Mouse (Mus musculus): Measurements from ENCODE around the gene Nedd9. TPM values are rescaled to one million over a fixed set of nuclear protein-coding genes. Genes with fewer than 3 reads are reported as not detected.

Nedd9 gene
- polyA plus RNA-seq, 1 experiment, result 39.4 TPM

DNA sequence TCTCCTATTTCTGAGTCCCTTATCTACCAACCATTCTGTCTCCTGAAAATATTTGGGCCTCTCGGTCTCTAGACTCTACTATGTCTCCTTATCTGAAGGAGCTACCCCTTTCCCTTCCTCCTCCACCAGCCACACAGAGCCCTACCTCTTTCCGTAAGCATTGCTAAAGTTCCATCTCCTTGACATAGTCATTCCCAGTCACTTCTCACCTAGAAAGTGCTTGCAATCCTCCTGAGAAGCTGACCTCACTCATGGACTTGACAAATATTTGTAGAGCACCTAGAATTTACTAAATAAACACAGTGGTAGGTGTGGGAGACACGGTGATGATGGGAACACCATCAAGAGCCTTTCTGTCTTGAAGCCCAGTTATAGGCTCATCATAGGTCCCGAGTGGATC, 32.6 kb upstream of the Nedd9 start:
- Histone ChIP-seq H3K4me3 (ENCODE audit: control insufficient read depth, insufficient read depth, low read length) (no peak overlapping the region), H3K27ac (ENCODE audit: control insufficient read depth, insufficient read depth, low read length) (no peak overlapping the region), H3K27me3 (ENCODE audit: control insufficient read depth, insufficient read depth, low read length) (no peaks in the 10 kb centered on the region), H3K4me1 (replicated peaks; ENCODE audit: control insufficient read depth, insufficient read depth, low read length) (no peaks in the 10 kb centered on the region), H3K36me3 (ENCODE audit: control insufficient read depth, insufficient read depth, low read length) (no peaks in the 10 kb centered on the region)
- whole genome bisulfite sequencing, result 97% methylated on average over 4 of the region's 4 CpGs
- no peak for TF ChIP-seq POLR2A (IDR thresholded peaks at IDR 0.05; ENCODE audit: control insufficient read depth, extremely low read depth, insufficient read depth, low read length, poor library complexity)
- TF ChIP-seq CTCF (IDR thresholded peaks at IDR 0.05; ENCODE audit: borderline replicate concordance, control insufficient read depth, extremely low read depth, insufficient read depth, low read length, poor library complexity), result no peak
- DNase-seq, result no peak

GRCm38 (mm10) chr13:41517193-41517592, 30.0 kb upstream of the Nedd9 start:
- no peaks in the 10 kb centered on the region for H3K4me1 ChIP-seq (replicated peaks; ENCODE audit: control insufficient read depth, insufficient read depth, low read length)
- no peaks in the 10 kb centered on the region for H3K27me3 ChIP-seq (ENCODE audit: control insufficient read depth, insufficient read depth, low read length)
- WGBS, result 97% methylated on average over 4 of the region's 4 CpGs
- no peak overlapping the region for H3K27ac ChIP-seq (ENCODE audit: control insufficient read depth, insufficient read depth, low read length)
- H3K4me3 ChIP-seq (ENCODE audit: control insufficient read depth, insufficient read depth, low read length), result no peak overlapping the region
- no peaks in the 10 kb centered on the region for H3K36me3 ChIP-seq (ENCODE audit: control insufficient read depth, insufficient read depth, low read length)
- no peak for DNase-seq
- TF ChIP-seq POLR2A (IDR thresholded peaks at IDR 0.05; ENCODE audit: control insufficient read depth, extremely low read depth, insufficient read depth, low read length, poor library complexity) (no peak), CTCF (IDR thresholded peaks at IDR 0.05; ENCODE audit: borderline replicate concordance, control insufficient read depth, extremely low read depth, insufficient read depth, low read length, poor library complexity) (no peak)

DNA sequence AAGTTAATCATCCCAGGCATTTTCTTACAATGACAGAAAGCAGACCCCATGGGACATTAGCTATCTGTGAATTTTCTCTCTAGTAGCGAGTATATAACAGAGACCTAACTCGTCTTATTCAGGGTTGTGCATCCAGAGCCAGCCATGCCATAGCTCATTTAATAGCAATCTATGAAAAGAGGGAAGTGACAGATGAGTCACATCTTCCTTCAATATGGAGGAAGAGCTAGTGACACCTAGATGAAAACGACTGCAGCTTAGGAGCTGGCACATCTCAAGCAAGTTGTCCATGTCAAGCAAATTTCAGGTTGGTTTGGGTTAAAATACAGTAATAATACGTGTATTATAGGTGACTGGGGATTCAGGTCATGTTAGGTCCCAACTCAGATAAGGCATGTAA, 28.6 kb upstream of the Nedd9 start:
- DNase-seq, result no peak
- 76% methylated on average over 4 of the region's 4 CpGs for WGBS

DNA sequence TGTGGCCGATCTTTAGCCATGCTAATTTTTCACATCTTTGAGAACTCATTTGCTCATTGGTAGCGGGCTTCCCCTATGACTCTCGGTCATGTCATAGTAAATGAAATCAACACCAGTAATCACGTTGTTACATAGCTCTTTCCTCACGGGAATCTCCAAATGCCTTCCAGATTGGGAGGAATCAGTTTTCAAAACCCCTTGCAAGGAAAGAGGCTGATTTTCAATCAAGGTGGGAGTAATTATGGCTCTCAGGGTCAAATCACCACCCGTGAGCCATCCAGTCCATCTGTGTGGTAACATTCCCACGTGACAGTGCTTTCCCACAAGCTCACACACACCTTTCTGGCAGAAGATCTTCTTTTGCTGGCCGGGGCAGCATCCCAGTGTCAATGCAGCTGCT, 27.8 kb upstream of the Nedd9 start:
- no peak for DNase-seq
- TF ChIP-seq CTCF (IDR thresholded peaks at IDR 0.05; ENCODE audit: borderline replicate concordance, control insufficient read depth, extremely low read depth, insufficient read depth, low read length, poor library complexity) (no peak), POLR2A (IDR thresholded peaks at IDR 0.05; ENCODE audit: control insufficient read depth, extremely low read depth, insufficient read depth, low read length, poor library complexity) (no peak)
- H3K27me3 ChIP-seq (ENCODE audit: control insufficient read depth, insufficient read depth, low read length), result no peaks in the 10 kb centered on the region
- no peak overlapping the region for H3K27ac ChIP-seq (ENCODE audit: control insufficient read depth, insufficient read depth, low read length)
- no peaks in the 10 kb centered on the region for H3K36me3 ChIP-seq (ENCODE audit: control insufficient read depth, insufficient read depth, low read length)
- H3K4me3 ChIP-seq (ENCODE audit: control insufficient read depth, insufficient read depth, low read length), result no peak overlapping the region
- 95% methylated on average over 8 of the region's 8 CpGs for WGBS
- no peaks in the 10 kb centered on the region for H3K4me1 ChIP-seq (replicated peaks; ENCODE audit: control insufficient read depth, insufficient read depth, low read length)

More for the DNA sequence above, 28.6 kb upstream of the Nedd9 start:
- no peak overlapping the region for H3K4me3 ChIP-seq (ENCODE audit: control insufficient read depth, insufficient read depth, low read length)
- no peaks in the 10 kb centered on the region for H3K4me1 ChIP-seq (replicated peaks; ENCODE audit: control insufficient read depth, insufficient read depth, low read length)
- H3K27me3 ChIP-seq (ENCODE audit: control insufficient read depth, insufficient read depth, low read length), result no peaks in the 10 kb centered on the region
- TF ChIP-seq POLR2A (IDR thresholded peaks at IDR 0.05; ENCODE audit: control insufficient read depth, extremely low read depth, insufficient read depth, low read length, poor library complexity) (no peak), CTCF (IDR thresholded peaks at IDR 0.05; ENCODE audit: borderline replicate concordance, control insufficient read depth, extremely low read depth, insufficient read depth, low read length, poor library complexity) (no peak)
- H3K27ac ChIP-seq (ENCODE audit: control insufficient read depth, insufficient read depth, low read length), result no peak overlapping the region
- H3K36me3 ChIP-seq (ENCODE audit: control insufficient read depth, insufficient read depth, low read length), result no peaks in the 10 kb centered on the region

DNA sequence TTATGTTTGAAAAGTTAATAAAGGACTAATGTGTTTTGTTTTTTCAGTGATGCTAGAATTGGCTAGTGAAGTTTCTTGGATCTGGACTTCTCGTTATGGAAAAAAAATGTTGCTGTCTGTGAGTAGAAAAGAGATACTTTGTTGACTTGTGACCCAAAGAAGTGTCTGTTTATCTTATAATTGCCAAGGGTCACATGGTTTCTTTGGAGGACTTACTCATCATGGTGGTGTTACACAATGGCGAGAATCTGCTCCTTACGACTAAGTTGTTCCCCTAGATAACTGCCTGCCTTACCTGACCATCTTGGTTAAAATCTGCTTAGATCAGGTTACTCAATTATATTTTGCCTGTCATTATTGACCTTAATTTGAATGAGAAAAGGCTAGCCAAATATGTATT, 26.3 kb upstream of the Nedd9 start:
- DNase-seq, result no peak
- H3K36me3 ChIP-seq (ENCODE audit: control insufficient read depth, insufficient read depth, low read length), result no peaks in the 10 kb centered on the region
- H3K4me1 ChIP-seq (replicated peaks; ENCODE audit: control insufficient read depth, insufficient read depth, low read length), result no peaks in the 10 kb centered on the region
- WGBS, result 98% methylated on average over 3 of the region's 3 CpGs
- no peak overlapping the region for H3K27ac ChIP-seq (ENCODE audit: control insufficient read depth, insufficient read depth, low read length)
- no peaks in the 10 kb centered on the region for H3K27me3 ChIP-seq (ENCODE audit: control insufficient read depth, insufficient read depth, low read length)
- no peak overlapping the region for H3K4me3 ChIP-seq (ENCODE audit: control insufficient read depth, insufficient read depth, low read length)
- TF ChIP-seq CTCF (IDR thresholded peaks at IDR 0.05; ENCODE audit: borderline replicate concordance, control insufficient read depth, extremely low read depth, insufficient read depth, low read length, poor library complexity) (no peak), POLR2A (IDR thresholded peaks at IDR 0.05; ENCODE audit: control insufficient read depth, extremely low read depth, insufficient read depth, low read length, poor library complexity) (no peak)

GRCm38 (mm10) chr13:41512243-41512642, 25.1 kb upstream of the Nedd9 start:
- 96% methylated on average over 4 of the region's 4 CpGs for WGBS
- Histone ChIP-seq H3K4me3 (ENCODE audit: control insufficient read depth, insufficient read depth, low read length) (no peak overlapping the region), H3K36me3 (ENCODE audit: control insufficient read depth, insufficient read depth, low read length) (no peaks in the 10 kb centered on the region), H3K4me1 (replicated peaks; ENCODE audit: control insufficient read depth, insufficient read depth, low read length) (no peaks in the 10 kb centered on the region), H3K27ac (ENCODE audit: control insufficient read depth, insufficient read depth, low read length) (no peak overlapping the region), H3K27me3 (ENCODE audit: control insufficient read depth, insufficient read depth, low read length) (no peaks in the 10 kb centered on the region)
- DNase-seq, result no peak
- TF ChIP-seq POLR2A (IDR thresholded peaks at IDR 0.05; ENCODE audit: control insufficient read depth, extremely low read depth, insufficient read depth, low read length, poor library complexity) (no peak), CTCF (IDR thresholded peaks at IDR 0.05; ENCODE audit: borderline replicate concordance, control insufficient read depth, extremely low read depth, insufficient read depth, low read length, poor library complexity) (no peak)

All from thymus, adult 2 months (tissue).